Mouse (Mus musculus) heart, embryonic 10.5 days (tissue): Measurements from ENCODE around the gene Syne4. TPM values are rescaled to one million over a fixed set of nuclear protein-coding genes. Genes with fewer than 3 reads are reported as not detected.
A peak's percentile ranks its signal among the peaks of the same experiment; 100 is the strongest.

Experiments
- DNase-seq: peaks from one replicate; pipeline ENCODE4 v3.0.0-alpha.2; 2017; ENCODE audit warnings: low spot score
- H3K27ac ChIP-seq: fragments of 300-500 bp; sonication (generic); 2 replicates; pipeline ENCODE4 v1.5.1; 2016; ENCODE audit warnings: mild to moderate bottlenecking
- H3K27me3 ChIP-seq: fragments of 300-500 bp; sonication (generic); 2 replicates; pipeline ENCODE4 v1.6.1; 2016; ENCODE audit warnings: mild to moderate bottlenecking; ENCODE audit not compliant: poor library complexity, insufficient read depth, severe bottlenecking
- H3K36me3 ChIP-seq: fragments of 300-500 bp; sonication (generic); 2 replicates; pipeline ENCODE4 v1.6.1; 2016; ENCODE audit warnings: mild to moderate bottlenecking, moderate library complexity
- H3K4me1 ChIP-seq: fragments of 300-500 bp; sonication (generic); 2 replicates; pipeline ENCODE4 v1.6.1; 2016; ENCODE audit warnings: mild to moderate bottlenecking
- H3K4me3 ChIP-seq: fragments of 300-500 bp; sonication (generic); 2 replicates; pipeline ENCODE4 v1.5.1; 2016; ENCODE audit warnings: mild to moderate bottlenecking, moderate library complexity
- H3K9me3 ChIP-seq: fragments of 300-500 bp; sonication (generic); 2 replicates; pipeline ENCODE4 v1.6.1; 2016; ENCODE audit warnings: mild to moderate bottlenecking, moderate library complexity
- WGBS: fragments of 180-500 bp; shearing (Covaris S2); methylation state at CpG from one replicate; pipeline ENCODE4 v1.1.7; 2016; 5-methylcytosine and 5-hydroxymethylcytosine counted together
- polyA plus RNA-seq: library from polyadenylated mRNA; unstranded; fragments of >200 nt; fragmentation: Nextera tagmentation; extraction: Ambion mirVana; gene quantifications from 2 replicates; pipeline ENCODE4 v1.2.1, GENCODE M21; 2016

Gene Syne4
- polyA plus RNA-seq, 1 experiment from 2014 or later: 43.1 TPM

DNA sequence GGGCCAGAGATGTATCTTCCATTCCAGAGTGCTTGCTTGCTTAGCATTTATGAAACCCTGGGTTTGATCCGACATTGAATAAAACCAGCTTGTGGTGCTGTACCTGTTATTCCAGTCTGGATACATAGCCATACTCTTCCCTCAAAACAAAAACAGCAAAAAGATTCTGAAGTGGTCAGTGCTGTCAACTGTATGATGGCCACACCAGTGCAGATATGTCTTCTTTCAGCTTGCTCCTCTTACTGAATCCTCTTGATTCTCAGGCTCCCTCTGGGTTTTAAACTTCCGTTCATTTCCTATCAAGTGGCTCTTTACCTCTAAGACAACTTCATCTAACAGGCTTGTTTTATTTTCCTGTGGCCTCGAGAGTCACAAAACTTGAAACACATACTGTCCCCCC is 9.2 kb downstream of the Syne4 start, which contains the start of gene Sdhaf1:
Sdhaf1 (minus strand) TSS at position 101 of the 400 bp plus-strand sequence.
- Histone ChIP-seq H3K4me3 (peak within 1 kb of the TSS; percentile 72), H3K4me1 (peaks cover 23% of the 10 kb centered on the region), H3K27me3 (peaks cover 6% of the 10 kb centered on the region; the same call in 1 of the 2 replicates), H3K27ac (peak within 1 kb of the TSS; percentile 92), H3K9me3 (no peaks in the 10 kb centered on the region), H3K36me3 (peaks cover 7% of the 10 kb centered on the region; the same call in 1 of the 2 replicates)
- DNase-seq: no peak
- WGBS: 73% methylated on average over 3 of the region's 3 CpGs

DNA sequence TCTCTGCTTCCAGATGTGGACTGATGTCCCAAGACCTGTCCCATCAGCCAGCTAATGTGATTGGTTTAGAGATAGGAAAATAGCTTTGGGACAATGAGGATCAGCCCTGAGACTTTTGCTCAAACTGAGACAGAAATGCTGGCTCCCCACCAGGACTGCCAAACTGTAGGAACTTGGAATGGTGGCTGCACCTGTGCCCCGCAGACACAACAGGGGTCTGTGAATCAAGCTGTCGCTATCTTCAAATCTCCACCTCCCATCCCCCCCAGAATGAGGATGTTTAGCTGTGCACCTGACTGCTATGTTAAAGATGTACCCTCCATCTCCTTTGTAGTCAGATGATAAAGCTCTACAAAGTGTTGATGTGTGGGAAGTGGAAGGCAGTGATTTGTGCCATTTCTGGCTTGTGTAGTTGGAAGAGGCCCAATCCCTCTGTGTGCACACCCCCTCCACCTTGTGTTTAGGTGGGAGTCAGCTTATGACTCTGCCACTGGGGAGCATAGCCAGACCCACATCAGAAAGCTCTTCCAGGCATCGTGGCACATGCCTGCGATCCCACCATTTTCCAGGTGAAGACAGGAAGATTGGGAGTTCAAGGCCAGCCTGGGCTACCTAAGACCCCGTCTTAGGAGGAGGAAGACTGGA is 9.8 kb downstream of the Syne4 start:
- no peak overlapping the region for H3K27ac ChIP-seq
- no peaks in the 10 kb centered on the region for H3K9me3 ChIP-seq
- no peak for DNase-seq
- H3K4me1 ChIP-seq: peaks cover 23% of the 10 kb centered on the region
- H3K4me3 ChIP-seq: no peak overlapping the region
- H3K27me3 ChIP-seq: peaks cover 6% of the 10 kb centered on the region; the same call in 1 of the 2 replicates
- WGBS: 82% methylated on average over 5 of the region's 5 CpGs
- 0 out of 2 replicates have a peak, but pooled peaks cover 1% of the 10 kb centered on the region for H3K36me3 ChIP-seq

DNA sequence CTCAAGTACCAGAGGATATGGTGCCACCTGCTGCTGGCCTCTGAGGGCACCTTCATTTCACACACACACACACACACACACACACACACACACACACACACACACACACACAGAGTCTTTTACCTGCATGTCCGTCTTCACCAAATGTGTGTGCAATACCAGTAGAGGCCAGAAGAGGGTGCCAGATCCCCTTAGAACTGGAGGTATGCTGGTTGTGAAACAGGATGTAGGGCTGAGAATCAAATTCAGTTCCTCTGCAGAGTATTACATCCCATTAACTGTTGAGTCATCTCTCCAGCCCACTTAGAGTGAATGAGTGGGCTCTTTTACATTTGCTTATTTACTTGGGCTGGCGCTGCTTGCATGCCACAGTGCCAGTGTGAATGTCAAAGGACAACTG is 10.8 kb downstream of the Syne4 start:
- no peak for DNase-seq
- H3K4me3 ChIP-seq: no peak overlapping the region
- H3K4me1 ChIP-seq: peaks cover 23% of the 10 kb centered on the region
- H3K9me3 ChIP-seq: no peaks in the 10 kb centered on the region
- no peak overlapping the region for H3K27ac ChIP-seq
- no peaks in the 10 kb centered on the region for H3K36me3 ChIP-seq
- peaks cover 6% of the 10 kb centered on the region; the same call in 1 of the 2 replicates for H3K27me3 ChIP-seq
- 43% methylated on average over 2 of the region's 2 CpGs for WGBS

DNA sequence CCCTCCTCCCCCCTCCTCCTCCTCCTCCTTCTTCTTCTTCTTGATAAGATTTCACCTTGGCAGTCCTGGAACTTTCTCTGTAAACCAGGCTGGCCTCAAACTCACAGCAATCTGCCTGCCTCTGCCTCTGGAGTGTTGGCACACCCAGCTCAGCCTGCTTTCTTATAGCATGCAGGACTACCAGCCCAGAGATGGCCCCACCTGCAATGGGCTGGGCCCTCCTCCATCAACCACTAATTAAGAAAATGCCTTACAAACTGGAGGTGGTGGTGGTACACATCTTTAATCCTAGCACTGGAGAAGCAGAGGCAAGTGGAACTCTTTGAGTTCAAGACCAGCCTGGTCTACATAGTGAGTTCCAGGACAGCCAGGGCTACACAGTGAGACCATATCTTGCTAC is 11.8 kb downstream of the Syne4 start:
- peaks cover 16% of the 10 kb centered on the region for H3K4me1 ChIP-seq
- DNase-seq: no peak
- H3K27me3 ChIP-seq: peaks cover 6% of the 10 kb centered on the region; the same call in 1 of the 2 replicates
- no peak overlapping the region for H3K27ac ChIP-seq
- no peak overlapping the region for H3K4me3 ChIP-seq
- no peaks in the 10 kb centered on the region for H3K9me3 ChIP-seq
- no peaks in the 10 kb centered on the region for H3K36me3 ChIP-seq

DNA sequence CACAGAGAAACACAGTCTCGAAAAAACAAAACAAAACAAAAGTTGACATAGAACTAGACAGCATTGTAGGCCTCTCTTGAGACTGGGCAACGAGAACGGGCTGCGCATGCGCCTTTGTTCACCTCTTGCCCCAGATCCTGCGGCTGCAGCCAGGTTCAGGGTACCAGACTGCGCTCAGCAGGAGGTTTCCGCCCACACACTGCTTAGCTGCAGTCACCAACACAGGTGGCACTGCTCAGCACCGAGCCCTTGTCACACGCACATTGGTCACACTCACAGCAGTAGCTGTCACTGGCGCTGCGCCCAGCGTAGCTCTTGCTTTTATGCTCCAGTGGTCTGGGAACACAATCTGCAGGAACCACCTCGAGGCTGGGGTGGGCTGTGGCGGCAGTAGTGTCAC is 12.5 kb downstream of the Syne4 start:
- Histone ChIP-seq H3K36me3 (no peaks in the 10 kb centered on the region), H3K27ac (peak overlapping the region; percentile 24; the same call in 1 of the 2 replicates), H3K4me3 (no peak overlapping the region), H3K9me3 (no peaks in the 10 kb centered on the region), H3K4me1 (peaks cover 14% of the 10 kb centered on the region), H3K27me3 (peaks cover 6% of the 10 kb centered on the region; the same call in 1 of the 2 replicates)
- DNase-seq: no peak
- WGBS: 52% methylated on average over 15 of the region's 15 CpGs

DNA sequence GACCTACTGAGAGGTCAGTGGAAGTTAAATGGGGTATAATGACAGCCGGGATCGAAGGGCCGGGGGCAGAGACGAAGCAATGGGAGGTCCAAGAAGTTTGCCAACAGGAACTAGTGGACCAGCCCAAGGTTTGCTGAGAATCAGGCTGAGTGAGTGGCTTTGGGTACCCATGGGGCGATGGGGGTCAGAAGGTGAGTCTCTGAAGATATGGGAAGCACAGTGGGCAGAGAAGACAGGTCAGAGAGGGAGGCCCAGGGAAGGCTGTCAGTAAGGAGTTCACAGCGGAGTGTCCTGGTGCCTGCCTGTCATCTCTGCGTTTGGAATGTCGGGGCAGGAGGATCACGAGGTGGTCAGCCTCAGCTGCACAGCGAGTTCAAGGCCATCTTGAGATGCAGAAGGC is 13.8 kb downstream of the Syne4 start:
- Histone ChIP-seq H3K4me3 (no peak overlapping the region), H3K9me3 (no peaks in the 10 kb centered on the region), H3K36me3 (no peaks in the 10 kb centered on the region), H3K27me3 (peaks cover 18% of the 10 kb centered on the region; the same call in 1 of the 2 replicates), H3K4me1 (peaks cover 12% of the 10 kb centered on the region), H3K27ac (no peak overlapping the region)
- WGBS: 50% methylated on average over 10 of the region's 10 CpGs
- no peak for DNase-seq

DNA sequence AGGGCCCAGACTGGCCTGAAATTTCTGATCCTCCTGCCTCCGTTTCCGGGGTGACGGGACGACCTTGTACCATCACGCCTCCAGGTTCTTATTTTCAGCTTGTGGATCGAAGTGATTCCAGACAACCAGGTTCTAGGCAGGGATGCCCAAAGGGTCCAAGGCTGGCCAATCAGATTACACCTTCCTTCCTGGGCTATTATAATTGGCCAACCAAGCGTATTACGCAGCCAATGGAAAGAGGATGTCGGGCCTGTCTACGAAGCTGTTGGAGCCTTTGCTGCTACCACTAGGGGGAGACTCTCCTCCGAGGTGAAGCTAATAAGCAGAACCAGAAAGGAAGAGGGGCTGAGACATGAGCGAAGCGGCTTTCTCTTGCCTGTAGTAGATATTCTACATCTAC is 17.3 kb downstream of the Syne4 start:
- Histone ChIP-seq H3K4me1 (peaks cover 17% of the 10 kb centered on the region), H3K27me3 (peaks cover 53% of the 10 kb centered on the region), H3K4me3 (peak overlapping the region; percentile 22; the same call in 1 of the 2 replicates), H3K36me3 (no peaks in the 10 kb centered on the region), H3K9me3 (no peaks in the 10 kb centered on the region), H3K27ac (no peak overlapping the region)
- 8% methylated on average over 13 of the region's 13 CpGs for WGBS
- peak; percentile 88 for DNase-seq

DNA sequence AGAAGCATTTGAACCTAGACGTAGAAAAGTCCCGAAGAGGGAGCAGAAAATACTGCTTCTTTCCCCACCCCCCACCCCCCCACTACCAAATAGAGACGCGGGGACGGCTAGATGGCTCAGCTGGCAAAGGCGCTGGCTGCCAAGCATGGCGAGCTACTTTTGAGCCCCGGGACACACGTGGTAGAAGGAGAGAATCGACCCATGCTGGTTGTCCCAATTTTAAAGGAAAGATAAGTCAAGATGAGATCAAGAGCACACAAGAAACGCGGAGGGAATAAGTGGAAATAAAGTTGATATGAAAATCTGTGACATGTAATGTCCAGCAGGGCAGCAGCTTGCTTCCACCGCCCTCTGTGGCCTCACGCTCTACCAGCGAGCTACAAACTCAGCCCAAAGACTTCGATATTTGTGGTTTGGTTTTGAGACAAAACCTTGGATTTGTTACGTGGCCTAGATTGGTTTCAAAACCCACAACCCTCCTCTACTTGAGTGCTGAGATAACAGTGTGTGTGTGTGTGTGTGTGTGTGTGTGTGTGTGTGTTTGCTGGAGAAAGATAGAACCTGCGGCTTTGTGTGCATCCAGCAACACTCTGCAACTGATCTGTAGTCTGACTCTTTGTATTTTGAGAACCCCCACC is 18.1 kb downstream of the Syne4 start:
- Histone ChIP-seq H3K36me3 (no peaks in the 10 kb centered on the region), H3K27ac (no peak overlapping the region), H3K4me1 (peaks cover 11% of the 10 kb centered on the region), H3K4me3 (no peak overlapping the region), H3K27me3 (peaks cover 48% of the 10 kb centered on the region), H3K9me3 (no peaks in the 10 kb centered on the region)
- DNase-seq: no peak
- 57% methylated on average over 18 of the region's 18 CpGs for WGBS

DNA sequence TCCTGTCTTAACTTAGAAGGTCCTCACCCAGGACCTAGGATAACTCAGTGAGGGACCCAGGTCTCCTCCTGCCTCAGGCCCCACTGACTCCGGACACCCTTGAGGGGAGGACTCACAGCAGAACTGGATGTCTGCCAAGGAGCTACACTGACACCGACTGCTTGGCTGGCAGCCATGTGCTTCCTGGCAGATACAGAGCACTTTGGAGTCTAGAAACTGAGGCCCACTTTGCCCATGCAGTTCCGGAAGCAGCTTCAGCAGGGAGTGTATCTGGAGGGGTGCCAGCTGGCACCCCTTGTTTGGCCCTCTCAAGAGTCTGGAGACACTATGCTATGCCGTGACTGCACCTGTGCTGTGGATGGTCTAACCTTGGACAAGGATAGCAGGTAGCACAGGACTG is 18.8 kb downstream of the Syne4 start:
- H3K4me1 ChIP-seq: peaks cover 11% of the 10 kb centered on the region
- H3K27me3 ChIP-seq: peaks cover 48% of the 10 kb centered on the region
- H3K4me3 ChIP-seq: no peak overlapping the region
- H3K9me3 ChIP-seq: no peaks in the 10 kb centered on the region
- no peak for DNase-seq
- no peaks in the 10 kb centered on the region for H3K36me3 ChIP-seq
- H3K27ac ChIP-seq: peak overlapping the region; percentile 16; the same call in 1 of the 2 replicates
- WGBS: 39% methylated on average over 4 of the region's 4 CpGs

DNA sequence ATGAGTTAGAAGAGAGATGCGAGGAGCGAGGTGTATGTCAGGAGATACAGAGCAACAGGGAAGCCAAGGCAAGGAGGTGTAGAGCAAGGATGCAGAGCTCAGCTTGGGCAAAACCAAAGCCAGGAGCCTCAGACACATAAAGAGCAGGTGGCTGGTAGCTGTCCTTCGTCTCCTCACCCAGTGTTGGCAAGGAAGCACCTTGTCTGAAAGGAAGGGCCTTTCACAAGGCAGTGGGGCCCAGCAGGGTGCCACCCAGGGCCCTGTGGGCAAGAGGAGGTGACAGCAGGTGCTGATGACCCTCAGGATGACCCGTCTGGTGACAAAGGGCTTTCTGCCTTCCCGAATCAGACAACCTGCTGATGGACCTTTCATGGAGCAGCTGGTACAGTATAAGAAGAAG is 20.0 kb downstream of the Syne4 start:
- peaks cover 59% of the 10 kb centered on the region for H3K27me3 ChIP-seq
- peaks cover 8% of the 10 kb centered on the region for H3K4me1 ChIP-seq
- no peak overlapping the region for H3K27ac ChIP-seq
- H3K4me3 ChIP-seq: no peak overlapping the region
- DNase-seq: no peak
- WGBS: 56% methylated on average over 5 of the region's 5 CpGs
- H3K9me3 ChIP-seq: no peaks in the 10 kb centered on the region
- H3K36me3 ChIP-seq: no peaks in the 10 kb centered on the region

DNA sequence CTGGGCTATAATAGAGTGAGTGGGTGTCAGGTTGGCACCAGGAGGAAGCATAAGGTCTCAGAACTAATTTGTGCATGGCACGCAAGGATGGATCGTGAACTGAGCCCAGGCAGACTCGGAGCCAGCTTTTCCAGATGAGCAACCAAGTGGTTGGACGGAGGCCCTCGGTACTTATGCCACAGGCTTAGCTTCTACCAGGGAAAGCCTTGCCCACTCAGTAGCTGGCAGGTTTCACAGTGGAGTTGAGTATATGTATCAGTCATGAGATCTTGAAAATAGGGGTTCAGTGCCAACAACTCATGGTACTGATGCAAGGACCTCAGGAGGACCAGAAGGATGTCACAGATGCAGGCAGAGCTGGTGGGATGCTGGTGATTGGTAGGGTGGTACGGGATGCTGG is 21.1 kb downstream of the Syne4 start:
- no peaks in the 10 kb centered on the region for H3K36me3 ChIP-seq
- 78% methylated on average over 6 of the region's 6 CpGs for WGBS
- H3K9me3 ChIP-seq: no peaks in the 10 kb centered on the region
- DNase-seq: no peak
- H3K27ac ChIP-seq: no peak overlapping the region
- peaks cover 59% of the 10 kb centered on the region for H3K27me3 ChIP-seq
- peaks cover 8% of the 10 kb centered on the region for H3K4me1 ChIP-seq
- no peak overlapping the region for H3K4me3 ChIP-seq

DNA sequence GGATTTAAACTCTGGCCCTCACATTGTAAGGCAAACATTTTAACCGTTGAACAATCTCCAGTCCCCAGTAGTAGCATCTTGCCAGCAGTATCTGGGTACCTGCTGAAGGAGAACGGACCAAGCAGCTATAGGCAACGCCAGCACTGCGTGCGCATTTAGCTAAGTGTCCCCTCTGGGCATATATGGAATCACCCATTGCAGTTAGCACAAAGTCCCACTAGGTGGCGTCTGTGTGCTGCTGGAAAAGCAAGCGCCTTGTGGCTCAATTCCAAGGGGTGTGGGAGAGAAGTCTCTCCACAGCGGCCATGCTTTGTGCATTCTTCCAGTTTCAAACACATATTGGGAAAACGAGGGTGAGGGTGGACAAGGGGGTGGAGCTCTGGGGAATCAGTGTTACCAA is 21.8 kb downstream of the Syne4 start:
- Histone ChIP-seq H3K36me3 (no peaks in the 10 kb centered on the region), H3K27me3 (peaks cover 59% of the 10 kb centered on the region), H3K9me3 (no peaks in the 10 kb centered on the region), H3K4me3 (no peak overlapping the region), H3K4me1 (peaks cover 8% of the 10 kb centered on the region), H3K27ac (no peak overlapping the region)
- DNase-seq: peak; percentile 88
- WGBS: 6% methylated on average over 9 of the region's 9 CpGs

DNA sequence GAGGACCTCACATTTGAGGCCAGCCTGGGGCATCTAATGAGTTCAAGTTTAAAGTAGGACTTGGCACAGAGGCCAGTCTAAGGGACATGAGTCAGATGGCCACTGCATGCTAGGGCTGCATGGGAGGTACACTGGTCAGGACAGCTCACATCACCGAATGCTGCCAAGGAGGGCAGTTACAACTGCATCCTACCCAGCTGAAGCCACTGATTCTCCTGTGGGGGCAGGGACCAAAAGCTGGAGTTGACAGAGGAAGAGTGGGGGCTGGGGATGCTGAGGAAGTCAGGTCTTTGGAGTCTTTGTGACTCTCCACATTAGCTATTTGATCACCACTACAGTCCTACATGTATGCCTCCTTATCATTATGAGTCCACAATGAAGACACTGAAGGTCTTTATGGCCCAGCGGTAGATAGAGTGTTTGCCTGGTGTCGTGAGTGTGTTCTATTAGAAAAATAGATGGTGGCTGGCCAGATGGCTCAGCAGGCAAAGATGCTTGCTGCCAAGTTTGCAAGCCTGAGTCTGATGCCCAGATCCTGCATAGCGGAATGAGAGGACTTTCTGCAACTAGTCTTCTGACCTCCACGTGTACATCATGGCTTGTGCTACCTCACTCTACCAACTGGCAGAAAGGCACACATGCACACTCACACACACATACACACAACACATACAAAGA is 25.0 kb downstream of the Syne4 start:
- no peaks in the 10 kb centered on the region for H3K36me3 ChIP-seq
- no peaks in the 10 kb centered on the region for H3K9me3 ChIP-seq
- DNase-seq: no peak
- H3K4me1 ChIP-seq: no peaks in the 10 kb centered on the region
- no peak overlapping the region for H3K4me3 ChIP-seq
- WGBS: 66% methylated on average over 5 of the region's 5 CpGs
- H3K27me3 ChIP-seq: peaks cover 35% of the 10 kb centered on the region
- H3K27ac ChIP-seq: no peak overlapping the region
